Mouse (Mus musculus) lung, embryonic 14.5 days (tissue): ENCODE data around the gene Gm21983. TPM values are rescaled to one million over a fixed set of nuclear protein-coding genes. Genes with fewer than 3 reads are reported as not detected.
A peak's percentile ranks its signal among the peaks of the same experiment; 100 is the strongest.

Experiments used
- ATAC-seq: fragments of 200-750 bp; cut with Nextera tagmentation; 2 replicates; pipeline ENCODE4 v1.8.0; 2017; ENCODE audit warnings: mild to moderate bottlenecking, moderate TSS enrichment, moderate library complexity; ENCODE audit not compliant: insufficient read depth
- DNase-seq: peaks from one replicate; pipeline ENCODE4 v3.0.0-alpha.2; 2015
- H3K27ac ChIP-seq: fragments of 300-500 bp; sonication (generic); 2 replicates; pipeline ENCODE4 v1.5.1; 2014; ENCODE audit warnings: low read depth, mild to moderate bottlenecking, moderate library complexity
- H3K27me3 ChIP-seq: fragments of 300-500 bp; sonication (generic); 2 replicates; pipeline ENCODE4 v1.6.1; 2014; ENCODE audit warnings: low read length, control low read depth; ENCODE audit not compliant: insufficient read depth
- H3K36me3 ChIP-seq: fragments of 300-500 bp; sonication (generic); 2 replicates; pipeline ENCODE4 v1.6.1; 2014; ENCODE audit warnings: control low read depth; ENCODE audit not compliant: insufficient read depth
- H3K4me1 ChIP-seq: fragments of 300-500 bp; sonication (generic); 2 replicates; pipeline ENCODE4 v1.6.1; 2014; ENCODE audit warnings: antibody characterized with exemption, control low read depth; ENCODE audit not compliant: insufficient read depth
- H3K4me2 ChIP-seq: fragments of 300-500 bp; sonication (generic); 2 replicates; pipeline ENCODE4 v1.6.1; 2014; ENCODE audit warnings: mild to moderate bottlenecking
- H3K4me3 ChIP-seq: fragments of 300-500 bp; sonication (generic); 2 replicates; pipeline ENCODE4 v1.5.1; 2014; ENCODE audit warnings: low read depth, low read length
- H3K9ac ChIP-seq: fragments of 300-500 bp; sonication (generic); 2 replicates; pipeline ENCODE4 v1.6.1; 2014
- H3K9me3 ChIP-seq: fragments of 300-500 bp; sonication (generic); 2 replicates; pipeline ENCODE4 v1.6.1; 2016; ENCODE audit warnings: low read depth, low read length, control low read depth
- CTCF ChIP-seq: IDR thresholded peaks from 2 replicates; pipeline ENCODE4 v1.5.1; 2016; ENCODE audit warnings: antibody characterized with exemption, low read depth
- WGBS: fragments of 180-500 bp; shearing (Covaris S2); extraction: QIAGEN DNeasy Blood & Tissue Kit; methylation state at CpG from one replicate; pipeline ENCODE4 v1.1.7; 2014; 5-methylcytosine and 5-hydroxymethylcytosine counted together
- microRNA counts: library from miRNA; unstranded; fragments of <30 nt; microRNA quantifications from one replicate; lab custom pipeline; 2016
- microRNA-seq: library from miRNA; unstranded; fragments of <30 nt; microRNA quantifications from one replicate; pipeline ENCODE4, GENCODE M21; 2016; ENCODE audit warnings: borderline number of aligned reads
- polyA plus RNA-seq: library from polyadenylated mRNA; unstranded; fragments of >200 nt; fragmentation: Nextera tagmentation; extraction: Ambion mirVana; gene quantifications from 2 replicates; pipeline ENCODE4 v1.2.1, GENCODE M21; 2014

Gm21983 gene
- polyA plus RNA-seq, 1 experiment from 2014 or later, result 1.5 TPM

- no peak for TF ChIP-seq CTCF
- Histone ChIP-seq H3K9ac (no peak overlapping the region), H3K9me3 (no peaks in the 10 kb centered on the region), H3K4me3 (no peak overlapping the region), H3K27me3 (no peaks in the 10 kb centered on the region), H3K4me1 (no peaks in the 10 kb centered on the region), H3K27ac (no peak overlapping the region), H3K4me2 (no peak overlapping the region), H3K36me3 (no peaks in the 10 kb centered on the region)
- ATAC-seq, result no peak
- WGBS, result 86% methylated on average over 4 of the region's 4 CpGs
- no peak for DNase-seq
These were observed 55.9 kb downstream of the Gm21983 start for GRCm38 (mm10) chr7:27124969-27125368.

- ATAC-seq, result no peak
- Histone ChIP-seq H3K4me3 (no peak overlapping the region), H3K36me3 (no peaks in the 10 kb centered on the region), H3K4me2 (no peak overlapping the region), H3K27me3 (no peaks in the 10 kb centered on the region), H3K27ac (no peak overlapping the region), H3K4me1 (no peaks in the 10 kb centered on the region), H3K9me3 (no peaks in the 10 kb centered on the region), H3K9ac (no peak overlapping the region)
- DNase-seq, result no peak
- 57% methylated on average over 5 of the region's 5 CpGs for WGBS
- no peak for TF ChIP-seq CTCF
These were observed 56.5 kb downstream of the Gm21983 start for GRCm38 (mm10) chr7:27124305-27124832.

GRCm38 (mm10) chr7:27119676-27120075 lies 61.2 kb downstream of the Gm21983 start, which contains the start of gene Cyp2f2:
Cyp2f2 (plus strand) TSS chr7:27119909.
- Histone ChIP-seq H3K27me3 (no peaks in the 10 kb centered on the region), H3K4me1 (no peaks in the 10 kb centered on the region), H3K36me3 (no peaks in the 10 kb centered on the region), H3K4me3 (no peak within 1 kb of the TSS), H3K9ac (no peak within 1 kb of the TSS), H3K4me2 (no peak within 1 kb of the TSS), H3K27ac (no peak within 1 kb of the TSS), H3K9me3 (no peaks in the 10 kb centered on the region)
- no peak for DNase-seq
- no peak for ATAC-seq
- no peak for TF ChIP-seq CTCF

MicroRNAs within 50 kb of the gene (microRNA counts, 519-probe panel; counts per million panel counts)
- microRNA mmu-miR-1191 (lab: Ali Mortazavi, UCI), result 30.5 counts per million

Small RNA genes within 50 kb of the gene (microRNA-seq; reads per million reads assigned to microRNA genes)
- 2.6 reads per million, percentile 6 among the genes with 10 or more reads in this experiment for gene Mir1191
- gene Mir3101, result 0.95 reads per million

Other genes starting within 250 kb of the Gm21983 start
- not detected in 2 replicates for gene Cyp2a22, start 241.7 kb downstream of the Gm21983 start, polyA plus RNA-seq
- gene Cyp2a12, start 152.0 kb downstream of the Gm21983 start, polyA plus RNA-seq, result not detected in 2 replicates
- 9.3 and 12.3 TPM in 2 replicates for gene Cyp2f2, start 61.2 kb downstream of the Gm21983 start, polyA plus RNA-seq
- 0.11 and 0.20 TPM in 2 replicates for gene Cyp2t4, start 27.4 kb downstream of the Gm21983 start, polyA plus RNA-seq
- 48.4 and 50.0 TPM in 2 replicates for gene Egln2, start 14.3 kb downstream of the Gm21983 start, polyA plus RNA-seq
- 59.4 and 62.1 TPM in 2 replicates for gene Rab4b, start 2.2 kb downstream of the Gm21983 start, polyA plus RNA-seq
- 155 and 161 TPM in 2 replicates for gene Mia, start 71 bp upstream of the Gm21983 start, polyA plus RNA-seq
- 3.2 and 3.8 TPM in 2 replicates for gene BC024978, start 14.7 kb upstream of the Gm21983 start, polyA plus RNA-seq
- gene Snrpa, start 15.2 kb upstream of the Gm21983 start, polyA plus RNA-seq, result 293 and 320 TPM in 2 replicates
- gene Itpkc, start 47.6 kb upstream of the Gm21983 start, polyA plus RNA-seq, result 5.4 and 5.9 TPM in 2 replicates
- 12.8 and 13.7 TPM in 2 replicates for gene Coq8b, start 51.9 kb upstream of the Gm21983 start, polyA plus RNA-seq
- 15.2 and 16.2 TPM in 2 replicates for gene Numbl, start 77.3 kb upstream of the Gm21983 start, polyA plus RNA-seq
- gene Ltbp4, start 156.6 kb upstream of the Gm21983 start, polyA plus RNA-seq, result 73.5 and 86.0 TPM in 2 replicates
- 45.1 and 53.5 TPM in 2 replicates for gene Shkbp1, start 174.9 kb upstream of the Gm21983 start, polyA plus RNA-seq
- 0.73 and 1.6 TPM in 2 replicates for gene Gm20479, start 176.3 kb upstream of the Gm21983 start, polyA plus RNA-seq